Mouse (Mus musculus) heart, adult 8-10 months (tissue): ENCODE measurements around the gene Rarg. TPM values are rescaled to one million over a fixed set of nuclear protein-coding genes. Genes with fewer than 3 reads are reported as not detected.

Source experiments
- DNase-seq: peaks from one replicate; pipeline ENCODE4 v3.0.0; 2022; ENCODE audit warnings: low spot score
- total RNA-seq, 4 experiments: library from RNA; stranded (reverse); gene quantifications; 2 replicates each; pipeline ENCODE4 v1.2.4; 2022

The Rarg gene
- total RNA-seq, 4 experiments from 2014 or later, result 15.3 to 20.6 (median 17.3) TPM

GRCm38 (mm10) chr15:102205779-102206178 is 51.5 kb downstream of the Rarg start:
- no peak for DNase-seq

GRCm38 (mm10) chr15:102204674-102205505 is 52.4 kb downstream of the Rarg start, which contains the start of gene Csad:
Gene Csad (minus strand): TSS chr15:102204724.
- DNase-seq, result no peak

GRCm38 (mm10) chr15:102203835-102204381 is 53.4 kb downstream of the Rarg start:
- peak; percentile 51 for DNase-seq

- DNase-seq, result peak; percentile 91
Observed at GRCm38 (mm10) chr15:102202971-102203834, 54.1 kb downstream of the Rarg start, which contains the start of gene Zfp740. Gene Zfp740 (plus strand): TSS chr15:102203249.

- DNase-seq, result no peak
Observed at GRCm38 (mm10) chr15:102198841-102199240, 58.5 kb downstream of the Rarg start.

GRCm38 (mm10) chr15:102195373-102195772 is 61.9 kb downstream of the Rarg start:
- no peak for DNase-seq

GRCm38 (mm10) chr15:102194439-102194838 is 62.9 kb downstream of the Rarg start:
- DNase-seq, result no peak

GRCm38 (mm10) chr15:102193652-102194051 is 63.7 kb downstream of the Rarg start:
- DNase-seq, result no peak

- no peak for DNase-seq
Observed at GRCm38 (mm10) chr15:102192820-102193386, 64.4 kb downstream of the Rarg start.

GRCm38 (mm10) chr15:102192271-102192812 is 65.0 kb downstream of the Rarg start:
- no peak for DNase-seq

GRCm38 (mm10) chr15:102191699-102192098 is 65.6 kb downstream of the Rarg start:
- DNase-seq, result no peak

- DNase-seq, result no peak
Observed at GRCm38 (mm10) chr15:102188883-102189282, 68.4 kb downstream of the Rarg start.

- DNase-seq, result peak; percentile 25
Observed at GRCm38 (mm10) chr15:102188096-102188495, 69.2 kb downstream of the Rarg start.

GRCm38 (mm10) chr15:102186239-102186638 is 71.1 kb downstream of the Rarg start:
- no peak for DNase-seq

Other genes starting within 250 kb of the Rarg start
- 1 to 10 TPM; 1.9 to 3.9 (median 2.5) TPM for gene Krt18, start 229.3 kb downstream of the Rarg start, total RNA-seq
- 100 to 1,000 TPM; 161 to 190 (median 169) TPM for gene Eif4b, start 183.7 kb downstream of the Rarg start, total RNA-seq
- 100 to 1,000 TPM; 123 to 146 (median 133) TPM for gene Tns2, start 157.1 kb downstream of the Rarg start, total RNA-seq
- 10 to 100 TPM; 13.2 to 16.8 (median 15.6) TPM for gene Spryd3, start 121.3 kb downstream of the Rarg start, total RNA-seq
- 10 to 100 TPM; 20.6 to 52.4 (median 26.0) TPM for gene Igfbp6, start 113.2 kb downstream of the Rarg start, total RNA-seq
- under 1 TPM in 3 of 4 experiments, not detected in 1; 0.11 to 0.13 (median 0.12) TPM for gene Soat2, start 107.0 kb downstream of the Rarg start, total RNA-seq
- 10 to 100 TPM; 31.5 to 40.0 (median 35.5) TPM for gene Zfp740, start 54.3 kb downstream of the Rarg start, total RNA-seq
- 10 to 100 TPM; 14.2 to 18.9 (median 16.2) TPM for gene Csad, start 52.8 kb downstream of the Rarg start, total RNA-seq
- 1 to 10 TPM in 2 of 4 experiments, under 1 TPM in 2; 0.82 to 3.2 (median 1.5) TPM for gene Itgb7, start 25.6 kb downstream of the Rarg start, total RNA-seq
- gene Gm9918, start 13.0 kb upstream of the Rarg start, total RNA-seq, result not detected
- 10 to 100 TPM; 17.4 to 20.8 (median 18.7) TPM for gene Mfsd5, start 21.9 kb upstream of the Rarg start, total RNA-seq
- 1 to 10 TPM in 1 of 4 experiments, under 1 TPM in 3; 0.38 to 1.1 (median 0.93) TPM for gene Espl1, start 38.7 kb upstream of the Rarg start, total RNA-seq
- gene Pfdn5, start 68.6 kb upstream of the Rarg start, total RNA-seq, result 100 to 1,000 TPM; 300 to 347 (median 339) TPM
- 10 to 100 TPM; 23.2 to 24.6 (median 24.5) TPM for gene Myg1, start 74.2 kb upstream of the Rarg start, total RNA-seq
- gene Aaas, start 93.3 kb upstream of the Rarg start, total RNA-seq, result 10 to 100 TPM in 3 of 4 experiments, 1 to 10 TPM in 1; 9.8 to 15.0 (median 12.5) TPM
- gene Sp7, start 109.7 kb upstream of the Rarg start, total RNA-seq, result not detected
- 10 to 100 TPM; 31.8 to 43.8 (median 38.7) TPM for gene Sp1, start 148.6 kb upstream of the Rarg start, total RNA-seq
- under 1 TPM; 0.19 to 1.00 (median 0.63) TPM for gene Amhr2, start 187.8 kb upstream of the Rarg start, total RNA-seq
- gene Prr13, start 201.5 kb upstream of the Rarg start, total RNA-seq, result 10 to 100 TPM; 18.7 to 25.3 (median 22.0) TPM
- 100 to 1,000 TPM; 452 to 509 (median 465) TPM for gene Pcbp2, start 213.0 kb upstream of the Rarg start, total RNA-seq
- gene Gm10337, start 246.2 kb upstream of the Rarg start, total RNA-seq, result not detected